Mouse (Mus musculus): ENCODE results near the gene Tars. TPM values are rescaled to one million over a fixed set of nuclear protein-coding genes. Genes with fewer than 3 reads are reported as not detected.

Gene Tars
- total and polyA plus RNA-seq, 3 experiments = 41.7 to 96.2 (median 61.0) TPM

GRCm38 (mm10) chr15:11392903-11393302, 6.6 kb downstream of the Tars start:
- Histone ChIP-seq H3K36me3 (replicated peaks) (peaks cover 97% of the 10 kb centered on the region), H3K4me3 (ENCODE audit: low read depth, low read length) (no peak overlapping the region), H3K27me3 (ENCODE audit: insufficient read depth, low read length) (no peaks in the 10 kb centered on the region), H3K4me1 (ENCODE audit: insufficient read depth, low read depth, low read length) (peaks cover 17% of the 10 kb centered on the region), H3K9me3 (replicated peaks) (no peaks in the 10 kb centered on the region)
- ATAC-seq (ENCODE audit: extremely low read depth, insufficient number of reproducible peaks, low FRiP score, poor library complexity, severe bottlenecking) (no peak), DNase-seq (ENCODE audit: low spot score) (no peak)
- TF ChIP-seq GATA1 (IDR thresholded peaks at IDR 0.05; ENCODE audit: borderline replicate concordance, low read length) (no peak), GATA2 (IDR thresholded peaks at IDR 0.05; ENCODE audit: borderline replicate concordance, low read depth, low read length) (no peak)

- Histone ChIP-seq H3K4me1 (ENCODE audit: insufficient read depth, low read depth, low read length) (no peaks in the 10 kb centered on the region), H3K36me3 (replicated peaks) (peaks cover 72% of the 10 kb centered on the region), H3K4me3 (ENCODE audit: low read depth, low read length) (no peak overlapping the region), H3K27me3 (ENCODE audit: insufficient read depth, low read length) (no peaks in the 10 kb centered on the region), H3K9me3 (replicated peaks) (peaks cover 6% of the 10 kb centered on the region)
- no peak for TF ChIP-seq CTCF (IDR thresholded peaks at IDR 0.05; ENCODE audit: low read depth, low read length)
- TF ChIP-seq TAL1 (conservative IDR thresholded peaks at IDR 0.05; ENCODE audit: low read depth, low read length) = no peak
- TF ChIP-seq POLR2AphosphoS5 (IDR thresholded peaks at IDR 0.05; ENCODE audit: insufficient replicate concordance, low read depth, low read length) = no peak
- TF ChIP-seq GATA2 (IDR thresholded peaks at IDR 0.05; ENCODE audit: borderline replicate concordance, low read depth, low read length) = no peak
- no peak for TF ChIP-seq GATA1 (IDR thresholded peaks at IDR 0.05; ENCODE audit: borderline replicate concordance, low read length)
- DNase-seq (ENCODE audit: low spot score) (no peak), ATAC-seq (ENCODE audit: extremely low read depth, insufficient number of reproducible peaks, low FRiP score, poor library complexity, severe bottlenecking) (no peak)
These were observed 15.7 kb downstream of the Tars start for GRCm38 (mm10) chr15:11383796-11384195.

- DNase-seq (ENCODE audit: low spot score) (no peak), ATAC-seq (ENCODE audit: extremely low read depth, insufficient number of reproducible peaks, low FRiP score, poor library complexity, severe bottlenecking) (no peak)
- TF ChIP-seq CTCF (IDR thresholded peaks at IDR 0.05; ENCODE audit: low read depth, low read length) = no peak
- TF ChIP-seq GATA2 (IDR thresholded peaks at IDR 0.05; ENCODE audit: borderline replicate concordance, low read depth, low read length) = no peak
- no peak for TF ChIP-seq GATA1 (IDR thresholded peaks at IDR 0.05; ENCODE audit: borderline replicate concordance, low read length)
- TF ChIP-seq POLR2AphosphoS5 (IDR thresholded peaks at IDR 0.05; ENCODE audit: insufficient replicate concordance, low read depth, low read length) = no peak
- TF ChIP-seq TAL1 (conservative IDR thresholded peaks at IDR 0.05; ENCODE audit: low read depth, low read length) = no peak
- Histone ChIP-seq H3K4me3 (ENCODE audit: low read depth, low read length) (no peak overlapping the region), H3K9me3 (replicated peaks) (peaks cover 6% of the 10 kb centered on the region), H3K4me1 (ENCODE audit: insufficient read depth, low read depth, low read length) (no peaks in the 10 kb centered on the region), H3K27me3 (ENCODE audit: insufficient read depth, low read length) (no peaks in the 10 kb centered on the region), H3K36me3 (replicated peaks) (peaks cover 60% of the 10 kb centered on the region)
These were observed 16.9 kb downstream of the Tars start for GRCm38 (mm10) chr15:11382585-11382984.

GRCm38 (mm10) chr15:11380616-11381015, 18.8 kb downstream of the Tars start:
- ATAC-seq (ENCODE audit: extremely low read depth, insufficient number of reproducible peaks, low FRiP score, poor library complexity, severe bottlenecking) = no peak
- no peak for DNase-seq (ENCODE audit: low spot score)
- H3K9me3 ChIP-seq (replicated peaks) = peaks cover 6% of the 10 kb centered on the region
- H3K4me3 ChIP-seq (ENCODE audit: low read depth, low read length) = no peak overlapping the region
- H3K36me3 ChIP-seq (replicated peaks) = peaks cover 40% of the 10 kb centered on the region
- no peaks in the 10 kb centered on the region for H3K27me3 ChIP-seq (ENCODE audit: insufficient read depth, low read length)
- H3K4me1 ChIP-seq (ENCODE audit: insufficient read depth, low read depth, low read length) = no peaks in the 10 kb centered on the region
- TF ChIP-seq POLR2AphosphoS5 (IDR thresholded peaks at IDR 0.05; ENCODE audit: insufficient replicate concordance, low read depth, low read length) = no peak
- no peak for TF ChIP-seq TAL1 (conservative IDR thresholded peaks at IDR 0.05; ENCODE audit: low read depth, low read length)
- no peak for TF ChIP-seq GATA2 (IDR thresholded peaks at IDR 0.05; ENCODE audit: borderline replicate concordance, low read depth, low read length)
- no peak for TF ChIP-seq CTCF (IDR thresholded peaks at IDR 0.05; ENCODE audit: low read depth, low read length)
- TF ChIP-seq GATA1 (IDR thresholded peaks at IDR 0.05; ENCODE audit: borderline replicate concordance, low read length) = no peak

GRCm38 (mm10) chr15:11380087-11380530, 19.4 kb downstream of the Tars start:
- Histone ChIP-seq H3K36me3 (replicated peaks) (peaks cover 35% of the 10 kb centered on the region), H3K27me3 (ENCODE audit: insufficient read depth, low read length) (0 out of 2 replicates have a peak, but pooled peaks cover 4% of the 10 kb centered on the region), H3K4me1 (ENCODE audit: insufficient read depth, low read depth, low read length) (no peaks in the 10 kb centered on the region), H3K4me3 (ENCODE audit: low read depth, low read length) (no peak overlapping the region), H3K9me3 (replicated peaks) (peaks cover 6% of the 10 kb centered on the region)
- TF ChIP-seq GATA2 (IDR thresholded peaks at IDR 0.05; ENCODE audit: borderline replicate concordance, low read depth, low read length) = no peak
- TF ChIP-seq CTCF (IDR thresholded peaks at IDR 0.05; ENCODE audit: low read depth, low read length) = peak; percentile 23; the same call in 1 of the 2 replicates
- no peak for TF ChIP-seq GATA1 (IDR thresholded peaks at IDR 0.05; ENCODE audit: borderline replicate concordance, low read length)
- TF ChIP-seq POLR2AphosphoS5 (IDR thresholded peaks at IDR 0.05; ENCODE audit: insufficient replicate concordance, low read depth, low read length) = no peak
- TF ChIP-seq TAL1 (conservative IDR thresholded peaks at IDR 0.05; ENCODE audit: low read depth, low read length) = no peak
- ATAC-seq (ENCODE audit: extremely low read depth, insufficient number of reproducible peaks, low FRiP score, poor library complexity, severe bottlenecking) (peak; percentile 45; the same call in 1 of the 2 replicates), DNase-seq (ENCODE audit: low spot score) (no peak)

- no peak overlapping the region for H3K4me3 ChIP-seq (ENCODE audit: low read depth, low read length)
- H3K4me1 ChIP-seq (ENCODE audit: insufficient read depth, low read depth, low read length) = no peaks in the 10 kb centered on the region
- H3K27me3 ChIP-seq (ENCODE audit: insufficient read depth, low read length) = 0 out of 2 replicates have a peak, but pooled peaks cover 4% of the 10 kb centered on the region
- peaks cover 30% of the 10 kb centered on the region for H3K36me3 ChIP-seq (replicated peaks)
- no peak for DNase-seq (ENCODE audit: low spot score)
- peaks cover 2% of the 10 kb centered on the region for H3K9me3 ChIP-seq (replicated peaks)
- TF ChIP-seq GATA2 (IDR thresholded peaks at IDR 0.05; ENCODE audit: borderline replicate concordance, low read depth, low read length) = no peak
- TF ChIP-seq TAL1 (conservative IDR thresholded peaks at IDR 0.05; ENCODE audit: low read depth, low read length) = no peak
- TF ChIP-seq POLR2AphosphoS5 (IDR thresholded peaks at IDR 0.05; ENCODE audit: insufficient replicate concordance, low read depth, low read length) = no peak
- TF ChIP-seq GATA1 (IDR thresholded peaks at IDR 0.05; ENCODE audit: borderline replicate concordance, low read length) = no peak
- no peak for TF ChIP-seq CTCF (IDR thresholded peaks at IDR 0.05; ENCODE audit: low read depth, low read length)
- ATAC-seq (ENCODE audit: extremely low read depth, insufficient number of reproducible peaks, low FRiP score, poor library complexity, severe bottlenecking) = no peak
These were observed 19.9 kb downstream of the Tars start for GRCm38 (mm10) chr15:11379431-11380086.
